Comparison of ENCODE assay signal across 18 mouse cellular contexts in the genomic region with DNA sequence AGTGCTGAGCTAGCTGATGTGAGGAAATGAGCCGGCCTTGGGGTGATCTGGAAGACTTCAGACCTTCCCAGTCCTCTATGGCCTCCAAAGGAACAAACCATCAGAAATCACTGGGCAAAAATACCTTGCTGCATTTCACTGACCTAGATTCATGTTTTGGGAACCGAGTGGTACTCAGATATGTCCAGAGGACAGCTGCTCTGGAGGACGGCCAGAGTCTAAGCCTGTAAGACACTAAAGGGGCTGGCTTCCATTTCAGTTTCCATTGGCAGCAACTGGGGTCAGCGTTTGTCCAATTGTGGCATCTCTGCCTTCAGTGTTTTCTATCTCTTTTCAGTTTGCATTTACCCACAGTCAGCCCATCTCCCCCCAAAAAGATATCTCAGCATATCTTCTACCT. TPM values are rescaled to one million over a fixed set of nuclear protein-coding genes. Genes with fewer than 3 reads are reported as not detected.
A peak's percentile ranks its signal among the peaks of the same experiment; 100 is the strongest.
DNase-seq lines count a peak whose midpoint lies in the region; ATAC-seq and TF ChIP-seq lines count a peak whose summit lies in the region.
"Had no signal": no experiment of that assay in that cellular context is flagged by ENCODE, and none has a peak within 500 bp of the region (broad histone marks: within the 10 kb centered on the region; RNA-seq: fewer than 3 reads in every experiment).

No protein-coding gene starts in this region.

- no peak overlapping the region for H3K4me2 ChIP-seq in limb, embryonic 14.5 days (replicated peaks; ENCODE audit: low read depth, low read length, severe bottlenecking)
- H3K4me2 ChIP-seq: embryonic facial prominence, embryonic 15.5 days; hindbrain, embryonic 13.5 days; liver, embryonic 12.5 days; midbrain, embryonic 11.5 days had no signal

- 77% methylated on average over 4 of the region's 4 CpGs for WGBS in limb, embryonic 14.5 days
- WGBS in limb, embryonic 10.5 days, result 90% methylated on average over 4 of the region's 4 CpGs

- no peak for ATAC-seq in limb, embryonic 14.5 days (ENCODE audit: low FRiP score, low read depth)
- ATAC-seq: intestine, embryonic 16.5 days; liver, embryonic 12.5 days had no signal

- no peaks in the 10 kb centered on the region for H3K9me3 ChIP-seq in limb, embryonic 14.5 days (ENCODE audit: control insufficient read depth, low read length)
- H3K9me3 ChIP-seq in limb, embryonic 10.5 days (replicated peaks), result no peaks in the 10 kb centered on the region
- H3K9me3 ChIP-seq: embryonic facial prominence, embryonic 15.5 days; hindbrain, embryonic 13.5 days; liver, embryonic 12.5 days had no signal

- intact Hi-C loops in gastrocnemius, postnatal 36 days (cut with DNase I), result no loop called here

- no peaks in the 10 kb centered on the region for H3K36me3 ChIP-seq in limb, embryonic 14.5 days (ENCODE audit: control insufficient read depth, insufficient read depth, low read length)
- no peaks in the 10 kb centered on the region for H3K36me3 ChIP-seq in limb, embryonic 10.5 days
- H3K36me3 ChIP-seq: embryonic facial prominence, embryonic 15.5 days; hindbrain, embryonic 13.5 days; liver, embryonic 12.5 days had no signal

- H3K27ac ChIP-seq in limb, embryonic 14.5 days (replicated peaks; ENCODE audit: low read depth, low read length), result no peak overlapping the region
- no peak overlapping the region for H3K27ac ChIP-seq in limb, embryonic 10.5 days
- H3K27ac ChIP-seq: embryonic facial prominence, embryonic 15.5 days; hindbrain, embryonic 13.5 days; kidney, postnatal 0 days; liver, embryonic 12.5 days had no signal

- peaks cover 2% of the 10 kb centered on the region; the same call in 1 of the 2 replicates for H3K4me1 ChIP-seq in limb, embryonic 14.5 days (ENCODE audit: control insufficient read depth, insufficient read depth, low read length)
- H3K4me1 ChIP-seq in limb, embryonic 10.5 days, result no peaks in the 10 kb centered on the region
- H3K4me1 ChIP-seq: embryonic facial prominence, embryonic 15.5 days; hindbrain, embryonic 13.5 days; liver, embryonic 12.5 days had no signal

- H3K9ac ChIP-seq in limb, embryonic 14.5 days (ENCODE audit: low read depth, low read length, severe bottlenecking), result no peak overlapping the region
- H3K9ac ChIP-seq: embryonic facial prominence, embryonic 15.5 days; hindbrain, embryonic 13.5 days; liver, embryonic 12.5 days had no signal

- TF ChIP-seq POLR2A in limb, embryonic 14.5 days (IDR thresholded peaks at IDR 0.05; ENCODE audit: borderline replicate concordance, extremely low read depth, insufficient read depth, insufficient read length), result no peak

- peak; percentile 55 to 67 for DNase-seq in cerebellum, postnatal 14 days
- no peak for DNase-seq in cerebellum, postnatal 4 days (ENCODE audit: low spot score in 2 of 2)
- DNase-seq in limb, embryonic 14.5 days (ENCODE audit: low spot score), result peak; percentile 27
- no peak for DNase-seq in limb, embryonic 10.5 days (ENCODE audit: low spot score)
- DNase-seq in gastrocnemius, postnatal 36 days, result peak; percentile 38 to 79
- peak; percentile 65 for DNase-seq in heart, postnatal 4 days
- no peak for DNase-seq in urinary bladder, postnatal 36 days (ENCODE audit: low spot score in 2 of 2)
- DNase-seq in urinary bladder, postnatal 10 days (ENCODE audit: low spot score), result no peak
- DNase-seq: adrenal gland, postnatal 36 days; layer of hippocampus, adult 9-11 months; spleen, adult 18-20 months; thymus, postnatal 14 days had no signal

- no peaks in the 10 kb centered on the region for H3K27me3 ChIP-seq in limb, embryonic 14.5 days (ENCODE audit: control insufficient read depth, insufficient read depth, low read length)
- no peaks in the 10 kb centered on the region for H3K27me3 ChIP-seq in limb, embryonic 10.5 days (ENCODE audit: low read depth, poor library complexity, severe bottlenecking)
- H3K27me3 ChIP-seq: embryonic facial prominence, embryonic 15.5 days; hindbrain, embryonic 13.5 days; liver, embryonic 12.5 days had no signal

- no peak overlapping the region for H3K4me3 ChIP-seq in limb, embryonic 14.5 days (replicated peaks; ENCODE audit: low read length)
- H3K4me3 ChIP-seq in limb, embryonic 10.5 days, result no peak overlapping the region
- H3K4me3 ChIP-seq: embryonic facial prominence, embryonic 15.5 days; hindbrain, embryonic 13.5 days; liver, embryonic 12.5 days had no signal

RNA-seq across cellular contexts. Expression of gene Bcl10, which starts 48.5 kb away (rescaled TPM):
- 25.5 and 26.0 TPM in 2 replicates for polyA plus RNA-seq in limb, embryonic 14.5 days (2012; rRNA removed)
- polyA plus RNA-seq in limb, embryonic 14.5 days (2014; fragmentation: Nextera tagmentation; extraction: Ambion mirVana), result 52.1 and 52.9 TPM in 2 replicates
- 44.0 and 45.5 TPM in 2 replicates for polyA plus RNA-seq in limb, embryonic 10.5 days (2016; fragmentation: Nextera tagmentation; extraction: Ambion mirVana)
- 10 to 100 TPM in 1 of 2 experiments, 1 to 10 TPM in 1; 8.5 to 10.0 TPM for total RNA-seq in gastrocnemius, postnatal 36 days (2021)
- total RNA-seq in heart, postnatal 4 days (2021), result 10 to 100 TPM; 25.5 to 27.4 TPM

Comparison
In these comparisons a context has a peak if more than half of its experiments do, and no peak if none do; other contexts are left out.
1. DNase-seq: peak in cerebellum, postnatal 14 days (2 of 2), limb, embryonic 14.5 days (single experiment), gastrocnemius, postnatal 36 days (2 of 2) and heart, postnatal 4 days (single experiment); none in cerebellum, postnatal 4 days (0 of 2), limb, embryonic 10.5 days (single experiment), urinary bladder, postnatal 36 days (0 of 2) and urinary bladder, postnatal 10 days (single experiment).